Mouse (Mus musculus) liver, embryonic 15.5 days (tissue): ENCODE data around the gene Lst1. TPM values are rescaled to one million over a fixed set of nuclear protein-coding genes. Genes with fewer than 3 reads are reported as not detected.

Experiments used
- ATAC-seq: fragments of 200-750 bp; cut with Nextera tagmentation; 2 replicates; pipeline ENCODE4 v1.8.0; 2017; ENCODE audit warnings: moderate number of reproducible peaks, mild to moderate bottlenecking, moderate library complexity; ENCODE audit not compliant: insufficient read depth
- H3K27ac ChIP-seq: fragments of 300-500 bp; sonication (generic); replicated peaks from 2 replicates; pipeline ENCODE4 v1.5.1; 2015; ENCODE audit warnings: mild to moderate bottlenecking, inconsistent platforms
- H3K27me3 ChIP-seq: fragments of 300-500 bp; sonication (generic); 2 replicates; pipeline ENCODE4 v1.6.1; 2015; ENCODE audit warnings: mild to moderate bottlenecking, inconsistent platforms
- H3K36me3 ChIP-seq: fragments of 300-500 bp; sonication (generic); replicated peaks from 2 replicates; pipeline ENCODE4 v1.6.1; 2015; ENCODE audit warnings: moderate library complexity, mild to moderate bottlenecking, inconsistent platforms
- H3K4me1 ChIP-seq: fragments of 300-500 bp; sonication (generic); replicated peaks from 2 replicates; pipeline ENCODE4 v1.6.1; 2015; ENCODE audit warnings: inconsistent platforms
- H3K4me2 ChIP-seq: fragments of 300-500 bp; sonication (generic); 2 replicates; pipeline ENCODE4 v1.6.1; 2015; ENCODE audit warnings: moderate library complexity, mild to moderate bottlenecking, inconsistent platforms
- H3K4me3 ChIP-seq: fragments of 300-500 bp; sonication (generic); replicated peaks from 2 replicates; pipeline ENCODE4 v1.5.1; 2015; ENCODE audit warnings: mild to moderate bottlenecking, inconsistent platforms
- H3K9ac ChIP-seq: fragments of 300-500 bp; sonication (generic); 2 replicates; pipeline ENCODE4 v1.6.1; 2015; ENCODE audit warnings: moderate library complexity, mild to moderate bottlenecking, inconsistent platforms
- H3K9me3 ChIP-seq: fragments of 300-500 bp; sonication (generic); replicated peaks from 2 replicates; pipeline ENCODE4 v1.6.1; 2016; ENCODE audit warnings: inconsistent platforms
- WGBS: fragments of 180-500 bp; shearing (Covaris S2); methylation state at CpG from one replicate; pipeline ENCODE4 v1.1.7; 2015; ENCODE audit warnings: mixed read lengths; ENCODE audit not compliant: insufficient replicate concordance; 5-methylcytosine and 5-hydroxymethylcytosine counted together
- polyA plus RNA-seq: library from polyadenylated mRNA; unstranded; fragments of >200 nt; fragmentation: Nextera tagmentation; extraction: Ambion mirVana; gene quantifications from 2 replicates; pipeline ENCODE4 v1.2.1, GENCODE M21; 2015

Gene Lst1
- polyA plus RNA-seq, 1 experiment from 2014 or later, result 40.2 TPM

- no peak overlapping the region for H3K9ac ChIP-seq
- no peak overlapping the region for H3K4me3 ChIP-seq
- peaks cover 52% of the 10 kb centered on the region for H3K36me3 ChIP-seq
- peak overlapping the region; percentile 7; the same call in 1 of the 2 replicates for H3K27ac ChIP-seq
- H3K4me1 ChIP-seq, result peaks cover 50% of the 10 kb centered on the region
- no peak overlapping the region for H3K4me2 ChIP-seq
- no peaks in the 10 kb centered on the region for H3K9me3 ChIP-seq
- WGBS, result 76% methylated on average over 10 of the region's 10 CpGs
- no peaks in the 10 kb centered on the region for H3K27me3 ChIP-seq
- ATAC-seq, result no peak
Observed at GRCm38 (mm10) chr17:35231022-35231421, 42.8 kb upstream of the Lst1 start.

DNA sequence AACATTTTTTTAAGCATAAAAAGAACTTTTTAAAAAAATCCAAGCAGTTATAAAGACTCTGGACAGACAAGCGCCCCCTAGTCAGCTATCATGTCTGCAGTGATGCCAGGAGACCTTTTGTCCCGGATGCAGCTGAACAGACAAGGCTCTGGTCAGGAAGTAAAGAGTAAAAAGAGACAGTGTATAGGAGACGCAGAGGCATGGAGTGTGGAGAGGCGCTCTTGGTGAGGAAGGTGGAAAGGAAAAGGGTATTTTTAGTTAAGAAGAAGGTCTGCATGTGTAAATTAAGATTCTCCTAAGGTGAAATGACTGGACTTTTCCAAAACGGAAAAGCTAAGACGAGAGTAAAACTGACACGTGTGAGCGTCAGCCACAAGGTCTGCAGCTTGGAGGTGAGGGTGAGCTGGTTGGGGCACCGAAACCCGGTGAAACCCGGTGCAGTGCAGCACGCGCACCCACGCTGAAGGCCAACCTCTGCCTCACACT is 38.4 kb upstream of the Lst1 start:
- Histone ChIP-seq H3K9me3 (no peaks in the 10 kb centered on the region), H3K27me3 (no peaks in the 10 kb centered on the region), H3K9ac (no peak overlapping the region), H3K27ac (no peak overlapping the region), H3K4me2 (no peak overlapping the region), H3K36me3 (peaks cover 54% of the 10 kb centered on the region), H3K4me1 (peaks cover 28% of the 10 kb centered on the region), H3K4me3 (no peak overlapping the region)
- 69% methylated on average over 14 of the region's 14 CpGs for WGBS
- ATAC-seq, result no peak

DNA sequence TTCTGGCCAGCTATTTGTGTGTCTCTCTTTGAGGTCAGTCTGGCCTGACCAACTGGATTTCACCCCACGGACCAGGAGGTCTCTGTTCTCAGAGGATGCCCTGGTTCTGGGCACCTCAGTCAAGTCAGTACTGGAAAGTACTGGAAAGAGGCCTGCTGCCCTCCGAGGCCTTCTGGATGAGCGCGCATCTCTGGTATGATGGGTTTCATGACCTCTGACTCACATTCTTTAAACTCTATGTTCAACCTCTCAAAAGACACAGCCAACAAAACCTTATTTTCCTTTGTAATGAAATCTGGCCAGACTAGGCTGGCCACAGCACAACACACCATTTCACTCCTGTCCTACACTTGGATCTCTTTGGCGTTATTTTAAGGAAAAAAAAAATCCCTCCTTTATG is 37.2 kb upstream of the Lst1 start:
- H3K27ac ChIP-seq, result no peak overlapping the region
- 85% methylated on average over 5 of the region's 5 CpGs for WGBS
- H3K27me3 ChIP-seq, result no peaks in the 10 kb centered on the region
- H3K4me1 ChIP-seq, result peaks cover 25% of the 10 kb centered on the region
- no peak overlapping the region for H3K9ac ChIP-seq
- no peaks in the 10 kb centered on the region for H3K9me3 ChIP-seq
- H3K4me3 ChIP-seq, result no peak overlapping the region
- ATAC-seq, result no peak
- H3K4me2 ChIP-seq, result no peak overlapping the region
- H3K36me3 ChIP-seq, result peaks cover 47% of the 10 kb centered on the region

DNA sequence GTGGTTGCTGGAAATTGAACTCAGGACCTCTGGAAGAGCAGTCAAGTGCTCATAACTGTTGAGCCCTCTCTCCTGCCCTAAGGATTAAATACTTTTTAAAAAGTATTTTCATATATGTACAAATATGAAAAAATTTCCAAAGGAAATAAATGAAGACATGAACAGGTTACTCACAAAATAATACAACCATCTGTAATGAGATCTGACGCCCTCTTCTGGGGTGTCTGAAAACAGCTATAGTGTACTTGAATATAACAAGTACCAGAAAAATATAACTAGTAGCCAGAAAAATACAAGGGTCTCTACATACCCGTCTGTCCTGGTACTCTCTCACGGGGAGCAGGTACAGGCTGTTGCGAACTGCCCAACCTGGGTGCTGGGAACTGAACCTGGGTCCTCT is 36.4 kb upstream of the Lst1 start:
- no peak for ATAC-seq
- 77% methylated on average over 4 of the region's 4 CpGs for WGBS
- H3K4me1 ChIP-seq, result peaks cover 33% of the 10 kb centered on the region
- H3K4me3 ChIP-seq, result no peak overlapping the region
- H3K27me3 ChIP-seq, result no peaks in the 10 kb centered on the region
- no peak overlapping the region for H3K4me2 ChIP-seq
- H3K27ac ChIP-seq, result no peak overlapping the region
- no peak overlapping the region for H3K9ac ChIP-seq
- H3K9me3 ChIP-seq, result no peaks in the 10 kb centered on the region
- H3K36me3 ChIP-seq, result peaks cover 43% of the 10 kb centered on the region

GRCm38 (mm10) chr17:35222299-35222698 is 34.1 kb upstream of the Lst1 start:
- Histone ChIP-seq H3K4me3 (no peak overlapping the region), H3K27me3 (no peaks in the 10 kb centered on the region), H3K27ac (peak overlapping the region; percentile 53; the same call in 1 of the 2 replicates), H3K9me3 (no peaks in the 10 kb centered on the region), H3K4me1 (peaks cover 52% of the 10 kb centered on the region), H3K9ac (no peak overlapping the region), H3K36me3 (peaks cover 21% of the 10 kb centered on the region), H3K4me2 (no peak overlapping the region; the same call in 1 of the 2 replicates)
- WGBS, result 46% methylated on average over 6 of the region's 6 CpGs
- no peak for ATAC-seq

DNA sequence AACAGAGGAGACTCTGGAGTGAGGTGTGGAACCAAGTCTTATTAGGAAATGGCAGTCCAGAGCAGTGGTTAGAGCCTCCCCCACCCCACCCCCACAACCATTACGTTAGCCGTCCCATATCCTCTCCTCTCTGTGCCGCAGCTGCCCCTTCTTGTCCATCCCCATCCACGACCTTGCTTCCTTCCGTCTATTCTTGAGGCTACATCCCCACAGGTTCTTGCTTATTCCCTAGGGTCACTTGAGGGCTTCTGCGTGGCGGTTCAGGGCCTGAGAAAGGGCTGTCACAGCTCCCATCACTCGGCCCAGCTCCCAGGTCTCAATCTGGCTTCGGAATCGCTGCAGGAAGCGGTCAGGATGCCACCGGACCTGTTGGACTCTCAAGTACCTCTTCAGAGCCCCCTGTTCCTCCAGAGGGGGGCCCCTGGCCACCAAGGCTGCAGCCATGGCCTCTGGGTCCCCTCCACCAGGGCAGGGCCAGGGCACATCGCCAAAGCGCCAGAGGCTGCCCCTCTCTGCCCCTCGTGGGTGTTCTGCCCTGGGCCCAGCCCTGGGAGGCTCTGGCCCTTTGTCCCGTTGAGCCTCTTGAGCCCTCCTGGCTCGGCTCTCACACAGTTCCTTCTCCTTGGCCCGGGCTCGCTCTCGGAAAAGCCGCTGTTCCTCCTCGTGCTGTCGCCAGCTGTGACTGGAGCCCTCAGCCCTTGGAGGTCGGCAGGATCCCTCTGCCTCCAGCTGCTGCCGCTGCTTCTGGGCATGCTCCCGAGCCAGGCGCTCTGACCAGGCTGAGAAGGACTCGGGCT is 32.1 kb upstream of the Lst1 start, which contains the start of gene Gm16181:
Gene Gm16181, plus strand, starts transcription at position 679 of the 797 bp plus-strand sequence.
- Histone ChIP-seq H3K4me3 (no peak within 1 kb of the TSS), H3K27me3 (0 out of 2 replicates have a peak, but pooled peaks cover 2% of the 10 kb centered on the region), H3K9ac (no peak within 1 kb of the TSS), H3K36me3 (peaks cover 19% of the 10 kb centered on the region), H3K27ac (peak within 1 kb of the TSS; percentile 61), H3K4me1 (peaks cover 43% of the 10 kb centered on the region), H3K4me2 (0 out of 2 replicates have a peak within 1 kb of the TSS, but pooled peaks have one; percentile 10), H3K9me3 (no peaks in the 10 kb centered on the region)
- WGBS, result 56% methylated on average over 28 of the region's 28 CpGs
- ATAC-seq, result no peak

DNA sequence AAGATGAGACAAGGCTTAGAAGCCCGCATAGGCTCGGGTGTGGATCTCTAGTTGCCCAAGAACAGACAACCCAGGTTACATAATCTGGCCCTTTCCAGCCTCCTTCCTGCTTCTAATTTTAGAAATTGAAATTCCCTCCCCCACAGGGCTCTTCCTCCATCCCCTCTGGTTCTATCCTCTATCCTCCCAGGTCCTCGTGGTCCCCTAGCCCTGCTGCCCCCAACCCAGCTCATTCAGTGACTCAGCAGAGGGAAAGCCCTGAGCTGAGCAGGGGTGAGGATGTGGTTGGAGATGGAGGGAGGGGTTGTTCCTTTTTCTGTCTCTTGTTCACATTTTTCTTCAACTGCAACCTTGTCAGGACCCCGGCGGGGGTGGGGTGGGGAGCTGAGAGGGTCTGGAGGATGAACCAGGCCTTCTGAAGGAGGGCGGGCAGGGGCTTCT is 31.4 kb upstream of the Lst1 start:
- H3K27me3 ChIP-seq, result 0 out of 2 replicates have a peak, but pooled peaks cover 3% of the 10 kb centered on the region
- H3K27ac ChIP-seq, result peak overlapping the region; percentile 61
- H3K4me1 ChIP-seq, result peaks cover 44% of the 10 kb centered on the region
- no peak overlapping the region for H3K4me2 ChIP-seq
- no peak for ATAC-seq
- H3K9ac ChIP-seq, result no peak overlapping the region
- peaks cover 13% of the 10 kb centered on the region; the same call in 1 of the 2 replicates for H3K36me3 ChIP-seq
- no peaks in the 10 kb centered on the region for H3K9me3 ChIP-seq
- WGBS, result 11% methylated on average over 6 of the region's 6 CpGs
- H3K4me3 ChIP-seq, result no peak overlapping the region

GRCm38 (mm10) chr17:35218516-35219193 is 30.4 kb upstream of the Lst1 start:
- Histone ChIP-seq H3K27ac (peak overlapping the region; percentile 61), H3K4me1 (peaks cover 47% of the 10 kb centered on the region), H3K9me3 (no peaks in the 10 kb centered on the region), H3K9ac (no peak overlapping the region), H3K4me2 (peak overlapping the region; percentile 34), H3K27me3 (0 out of 2 replicates have a peak, but pooled peaks cover 3% of the 10 kb centered on the region), H3K36me3 (peaks cover 13% of the 10 kb centered on the region; the same call in 1 of the 2 replicates), H3K4me3 (no peak overlapping the region)
- ATAC-seq, result peak; percentile 51; the same call in 1 of the 2 replicates
- WGBS, result 14% methylated on average over 18 of the region's 18 CpGs

GRCm38 (mm10) chr17:35213071-35213470 is 24.8 kb upstream of the Lst1 start:
- 69% methylated on average over 5 of the region's 5 CpGs for WGBS
- Histone ChIP-seq H3K9me3 (no peaks in the 10 kb centered on the region), H3K27me3 (peaks cover 9% of the 10 kb centered on the region), H3K9ac (no peak overlapping the region), H3K4me2 (no peak overlapping the region), H3K4me1 (peaks cover 8% of the 10 kb centered on the region), H3K4me3 (no peak overlapping the region), H3K36me3 (no peaks in the 10 kb centered on the region), H3K27ac (no peak overlapping the region)
- no peak for ATAC-seq

- H3K36me3 ChIP-seq, result no peaks in the 10 kb centered on the region
- no peak overlapping the region for H3K9ac ChIP-seq
- H3K4me3 ChIP-seq, result no peak overlapping the region
- no peak for ATAC-seq
- H3K27ac ChIP-seq, result no peak overlapping the region
- WGBS, result 61% methylated on average over 3 of the region's 3 CpGs
- H3K27me3 ChIP-seq, result peaks cover 9% of the 10 kb centered on the region
- peaks cover 4% of the 10 kb centered on the region; the same call in 1 of the 2 replicates for H3K4me1 ChIP-seq
- H3K4me2 ChIP-seq, result no peak overlapping the region
- no peaks in the 10 kb centered on the region for H3K9me3 ChIP-seq
Observed at GRCm38 (mm10) chr17:35210593-35210992, 22.4 kb upstream of the Lst1 start.
